Mouse (Mus musculus): Measurements from ENCODE around the gene Hexa. TPM values are rescaled to one million over a fixed set of nuclear protein-coding genes. Genes with fewer than 3 reads are reported as not detected.

The Hexa gene
- polyA plus RNA-seq (2015; fragmentation: Illumina TruSeq; extraction: RNeasy Lipid Tissue Mini Kit (QIAGEN cat#74804); ENCODE audit: insufficient read depth, low replicate concordance), result 118 TPM

GRCm38 (mm10) chr9:59539441-59540137 is at the start of gene Hexa, which contains the start of gene Tmem202:
Gene Hexa, plus strand, starts transcription at chr9:59539540.
Gene Tmem202, minus strand, starts transcription at chr9:59539847.

GRCm38 (mm10) chr9:59577844-59578504 is 38.6 kb downstream of the Hexa start, which contains the start of gene Celf6:
Gene Celf6, plus strand, starts transcription at chr9:59577917.

Other genes with a start within 250 kb of the Hexa start
- gene Adpgk, start 248.0 kb upstream of the Hexa start, polyA plus RNA-seq (2015; fragmentation: Illumina TruSeq; extraction: RNeasy Lipid Tissue Mini Kit (QIAGEN cat#74804); ENCODE audit: insufficient read depth, low replicate concordance), result 52.3 TPM
- gene Bbs4, start 186.0 kb upstream of the Hexa start, polyA plus RNA-seq (2015; fragmentation: Illumina TruSeq; extraction: RNeasy Lipid Tissue Mini Kit (QIAGEN cat#74804); ENCODE audit: insufficient read depth, low replicate concordance), result 10.9 TPM
- 106 TPM for gene Arih1, start 52.9 kb upstream of the Hexa start, polyA plus RNA-seq (2015; fragmentation: Illumina TruSeq; extraction: RNeasy Lipid Tissue Mini Kit (QIAGEN cat#74804); ENCODE audit: insufficient read depth, low replicate concordance)
- gene Tmem202, start 307 bp downstream of the Hexa start, polyA plus RNA-seq (2015; fragmentation: Illumina TruSeq; extraction: RNeasy Lipid Tissue Mini Kit (QIAGEN cat#74804); ENCODE audit: insufficient read depth, low replicate concordance), result 0.44 TPM
- not detected for gene Celf6, start 38.4 kb downstream of the Hexa start, polyA plus RNA-seq (2015; fragmentation: Illumina TruSeq; extraction: RNeasy Lipid Tissue Mini Kit (QIAGEN cat#74804); ENCODE audit: insufficient read depth, low replicate concordance)
- 57.8 TPM for gene Parp6, start 77.7 kb downstream of the Hexa start, polyA plus RNA-seq (2015; fragmentation: Illumina TruSeq; extraction: RNeasy Lipid Tissue Mini Kit (QIAGEN cat#74804); ENCODE audit: insufficient read depth, low replicate concordance)
- 156 TPM for gene Pkm, start 116.8 kb downstream of the Hexa start, polyA plus RNA-seq (2015; fragmentation: Illumina TruSeq; extraction: RNeasy Lipid Tissue Mini Kit (QIAGEN cat#74804); ENCODE audit: insufficient read depth, low replicate concordance)
- 4.1 TPM for gene Gramd2, start 140.6 kb downstream of the Hexa start, polyA plus RNA-seq (2015; fragmentation: Illumina TruSeq; extraction: RNeasy Lipid Tissue Mini Kit (QIAGEN cat#74804); ENCODE audit: insufficient read depth, low replicate concordance)
- 10.3 TPM for gene Senp8, start 211.2 kb downstream of the Hexa start, polyA plus RNA-seq (2015; fragmentation: Illumina TruSeq; extraction: RNeasy Lipid Tissue Mini Kit (QIAGEN cat#74804); ENCODE audit: insufficient read depth, low replicate concordance)
- 31.7 TPM for gene Myo9a, start 211.4 kb downstream of the Hexa start, polyA plus RNA-seq (2015; fragmentation: Illumina TruSeq; extraction: RNeasy Lipid Tissue Mini Kit (QIAGEN cat#74804); ENCODE audit: insufficient read depth, low replicate concordance)